Comparison of ENCODE assay signal across 8 mouse cellular contexts in genomic region chr7:35647101-35647698, GRCm38 (mm10). TPM values are rescaled to one million over a fixed set of nuclear protein-coding genes. Genes with fewer than 3 reads are reported as not detected.
DNase-seq lines count a peak whose midpoint lies in the region; ATAC-seq lines count a peak whose summit lies in the region.

Gene Pdcd5 (minus strand): TSS chr7:35647521.

- peak; percentile 86 for DNase-seq in adipocyte (ENCODE audit: low spot score)
- DNase-seq in embryo, embryonic 10 days (ENCODE audit: low spot score): peak; percentile 97
- DNase-seq in gastrocnemius, postnatal 10 days: peak; percentile 99
- peak; percentile 97 for DNase-seq in induced T-regulatory cell, adult 2 months (ENCODE audit: low read depth)
- peak; percentile 86 to 98 for DNase-seq in left cerebral cortex, adult 9 months (ENCODE audit: low spot score in 2 of 2)
- peak; percentile 99 for DNase-seq in right cerebral cortex, postnatal 14 days
- peak; percentile 96 to 97 for DNase-seq in urinary bladder, postnatal 36 days (ENCODE audit: low spot score in 2 of 2)

- ATAC-seq in megakaryocyte progenitor cell, adult 5-6 weeks (replicated peaks; ENCODE audit: poor library complexity): peak; percentile 89

RNA-seq across cellular contexts. Expression of gene Pdcd5, which starts in this region (rescaled TPM):
- 100 to 1,000 TPM; 133 to 141 TPM for total RNA-seq in gastrocnemius, postnatal 10 days (2021)
- 133 and 147 TPM in 2 replicates for total RNA-seq in megakaryocyte progenitor cell, adult 5-6 weeks (2015)
- 68.4 and 77.5 TPM in 2 replicates for total RNA-seq in megakaryocyte progenitor cell, adult 5-6 weeks (2017)

Comparison
In these comparisons a context has a peak if more than half of its experiments do, and no peak if none do; other contexts are left out.
1. Peak in every context shown above with its lines: DNase-seq and ATAC-seq.